8 mouse cellular contexts compared by ENCODE assay signal in the genomic region with DNA sequence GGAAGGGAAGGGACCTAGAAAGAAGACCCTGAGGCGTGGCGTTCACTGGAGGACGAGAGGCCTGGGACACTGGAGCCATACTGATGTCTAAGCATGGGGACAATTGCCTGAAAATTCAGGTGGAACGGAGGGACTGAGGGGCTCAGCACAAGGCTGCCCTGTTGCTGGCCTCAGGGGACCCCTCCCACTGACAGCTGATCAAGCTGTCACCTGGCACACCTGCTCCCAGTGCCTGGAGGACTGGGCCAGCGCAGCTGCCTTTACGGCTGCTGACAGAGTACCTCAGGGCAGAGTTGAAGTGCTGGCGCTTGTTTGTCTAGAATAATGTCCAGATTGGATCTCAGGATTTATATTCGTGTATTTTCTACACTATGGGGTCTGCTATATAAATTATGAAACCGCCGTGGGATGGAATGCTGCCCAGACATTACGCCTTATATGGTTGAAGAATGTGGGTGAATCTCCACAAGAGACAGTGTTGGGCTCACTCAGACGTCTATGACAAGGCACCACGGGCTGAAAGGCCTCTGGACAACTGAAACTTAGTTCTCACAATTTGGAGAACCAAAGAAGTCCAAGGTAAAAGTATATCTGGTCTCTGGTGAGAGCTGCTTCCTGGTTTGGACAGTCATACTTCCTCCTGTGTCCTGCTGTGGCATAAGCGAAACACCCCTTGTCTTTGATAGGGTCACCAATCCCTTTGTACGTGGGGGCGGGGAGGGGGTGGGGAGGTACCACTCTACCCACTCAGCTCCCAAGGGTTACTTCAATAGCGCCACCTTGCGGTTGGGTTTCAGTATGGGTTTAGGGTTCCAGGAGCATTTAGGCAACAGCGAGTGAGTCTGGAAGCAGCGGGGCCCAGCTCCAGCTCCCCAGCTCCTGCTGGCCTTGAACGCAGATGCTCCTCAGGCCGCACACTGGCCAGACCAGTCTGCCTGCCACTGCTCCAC. TPM values are rescaled to one million over a fixed set of nuclear protein-coding genes. Genes with fewer than 3 reads are reported as not detected.
DNase-seq lines count a peak whose midpoint lies in the region; ATAC-seq and TF ChIP-seq lines count a peak whose summit lies in the region.

No protein-coding gene starts in this region.

- no peak overlapping the region for H3K4me2 ChIP-seq in forebrain, embryonic 16.5 days (ENCODE audit: low read length)
- no peak overlapping the region for H3K4me2 ChIP-seq in forebrain, embryonic 14.5 days (ENCODE audit: low read length)
- H3K4me2 ChIP-seq in limb, embryonic 12.5 days, result peak overlapping the region; percentile 21; the same call in 1 of the 2 replicates
- no peak overlapping the region for H3K4me2 ChIP-seq in midbrain, embryonic 14.5 days (ENCODE audit: low read length)
- no peak overlapping the region for H3K4me2 ChIP-seq in stomach, postnatal 0 days (replicated peaks; ENCODE audit: low read depth)

- TF ChIP-seq EP300 in stomach, postnatal 0 days (optimal IDR thresholded peaks at IDR 0.05), result no peak

- 51% methylated on average over 22 of the region's 22 CpGs for WGBS in forebrain, embryonic 10.5 days
- WGBS in forebrain, embryonic 16.5 days, result 56% methylated on average over 22 of the region's 22 CpGs
- 51% methylated on average over 22 of the region's 22 CpGs for WGBS in forebrain, embryonic 14.5 days
- WGBS in limb, embryonic 12.5 days, result 48% methylated on average over 22 of the region's 22 CpGs
- WGBS in midbrain, embryonic 14.5 days, result 46% methylated on average over 22 of the region's 22 CpGs
- WGBS in stomach, postnatal 0 days, result 46% methylated on average over 22 of the region's 22 CpGs

- H3K27ac ChIP-seq in forebrain, embryonic 10.5 days, result no peak overlapping the region
- no peak overlapping the region for H3K27ac ChIP-seq in forebrain, embryonic 16.5 days (ENCODE audit: low read length)
- H3K27ac ChIP-seq in forebrain, embryonic 14.5 days (ENCODE audit: low read depth, low read length), result no peak overlapping the region
- H3K27ac ChIP-seq in limb, embryonic 12.5 days, result no peak overlapping the region
- no peak overlapping the region for H3K27ac ChIP-seq in midbrain, embryonic 14.5 days (replicated peaks; ENCODE audit: low read depth, low read length)
- H3K27ac ChIP-seq in stomach, postnatal 0 days (replicated peaks), result peak overlapping the region; percentile 78

- H3K27me3 ChIP-seq in forebrain, embryonic 10.5 days (ENCODE audit: poor library complexity, severe bottlenecking), result peaks cover 51% of the 10 kb centered on the region
- peaks cover 9% of the 10 kb centered on the region; the same call in 1 of the 2 replicates for H3K27me3 ChIP-seq in forebrain, embryonic 16.5 days (replicated peaks; ENCODE audit: control insufficient read depth, insufficient read depth, low read length)
- peaks cover 9% of the 10 kb centered on the region; the same call in 1 of the 2 replicates for H3K27me3 ChIP-seq in forebrain, embryonic 14.5 days (replicated peaks; ENCODE audit: control insufficient read depth, insufficient read depth, low read length)
- H3K27me3 ChIP-seq in limb, embryonic 12.5 days, result peaks cover 36% of the 10 kb centered on the region
- no peaks in the 10 kb centered on the region for H3K27me3 ChIP-seq in midbrain, embryonic 14.5 days (ENCODE audit: control insufficient read depth, insufficient read depth, low read length)
- H3K27me3 ChIP-seq in stomach, postnatal 0 days (ENCODE audit: control insufficient read depth, insufficient read depth, low read length), result no peaks in the 10 kb centered on the region

- no peak for ATAC-seq in forebrain, embryonic 16.5 days
- ATAC-seq in forebrain, embryonic 14.5 days, result no peak
- peak; percentile 39 for ATAC-seq in inflammation-experienced regulatory T-cells, adult 6 months
- no peak; the same call in 1 of the 2 replicates for ATAC-seq in limb, embryonic 12.5 days (ENCODE audit: insufficient number of reproducible peaks, insufficient read depth, low FRiP score, low TSS enrichment, low read depth)
- ATAC-seq in midbrain, embryonic 14.5 days (ENCODE audit: low FRiP score, low TSS enrichment), result 0 out of 2 replicates have a peak, but pooled peaks have one; percentile 12
- peak; percentile 33 for ATAC-seq in stomach, postnatal 0 days (ENCODE audit: low FRiP score, low TSS enrichment)

- H3K36me3 ChIP-seq in forebrain, embryonic 10.5 days (replicated peaks), result no peaks in the 10 kb centered on the region
- no peaks in the 10 kb centered on the region for H3K36me3 ChIP-seq in forebrain, embryonic 16.5 days (ENCODE audit: control insufficient read depth, insufficient read depth)
- no peaks in the 10 kb centered on the region for H3K36me3 ChIP-seq in forebrain, embryonic 14.5 days (ENCODE audit: control insufficient read depth, insufficient read depth, low read length)
- H3K36me3 ChIP-seq in limb, embryonic 12.5 days, result no peaks in the 10 kb centered on the region
- no peaks in the 10 kb centered on the region for H3K36me3 ChIP-seq in midbrain, embryonic 14.5 days (ENCODE audit: control insufficient read depth, insufficient read depth, low read length)
- no peaks in the 10 kb centered on the region for H3K36me3 ChIP-seq in stomach, postnatal 0 days (ENCODE audit: control insufficient read depth, insufficient read depth, low read length)

- peaks cover 35% of the 10 kb centered on the region for H3K4me1 ChIP-seq in forebrain, embryonic 10.5 days
- H3K4me1 ChIP-seq in forebrain, embryonic 16.5 days (replicated peaks; ENCODE audit: control insufficient read depth, insufficient read depth, low read length), result peaks cover 9% of the 10 kb centered on the region
- peaks cover 2% of the 10 kb centered on the region; the same call in 1 of the 2 replicates for H3K4me1 ChIP-seq in forebrain, embryonic 14.5 days (ENCODE audit: control insufficient read depth, insufficient read depth, low read length)
- peaks cover 10% of the 10 kb centered on the region for H3K4me1 ChIP-seq in limb, embryonic 12.5 days (replicated peaks)
- H3K4me1 ChIP-seq in midbrain, embryonic 14.5 days (ENCODE audit: control insufficient read depth, insufficient read depth, low read length), result peaks cover 9% of the 10 kb centered on the region; the same call in 1 of the 2 replicates
- 0 out of 2 replicates have a peak, but pooled peaks cover 5% of the 10 kb centered on the region for H3K4me1 ChIP-seq in stomach, postnatal 0 days (replicated peaks; ENCODE audit: control insufficient read depth, insufficient read depth)

- TF ChIP-seq CTCF in stomach, postnatal 0 days (IDR thresholded peaks at IDR 0.05; ENCODE audit: low read depth), result peak; percentile 73

- no peaks in the 10 kb centered on the region for H3K9me3 ChIP-seq in forebrain, embryonic 10.5 days
- no peaks in the 10 kb centered on the region for H3K9me3 ChIP-seq in forebrain, embryonic 16.5 days (ENCODE audit: control insufficient read depth, low read length)
- no peaks in the 10 kb centered on the region for H3K9me3 ChIP-seq in forebrain, embryonic 14.5 days (replicated peaks; ENCODE audit: control insufficient read depth, low read length)
- H3K9me3 ChIP-seq in limb, embryonic 12.5 days, result no peaks in the 10 kb centered on the region
- no peaks in the 10 kb centered on the region for H3K9me3 ChIP-seq in midbrain, embryonic 14.5 days (ENCODE audit: control insufficient read depth, low read length)
- H3K9me3 ChIP-seq in stomach, postnatal 0 days (ENCODE audit: control insufficient read depth, low read length), result no peaks in the 10 kb centered on the region

- H3K9ac ChIP-seq in forebrain, embryonic 16.5 days (replicated peaks; ENCODE audit: low read depth, low read length), result no peak overlapping the region
- H3K9ac ChIP-seq in forebrain, embryonic 14.5 days (ENCODE audit: low read length), result no peak overlapping the region
- H3K9ac ChIP-seq in limb, embryonic 12.5 days (replicated peaks), result no peak overlapping the region
- no peak overlapping the region for H3K9ac ChIP-seq in midbrain, embryonic 14.5 days (replicated peaks; ENCODE audit: low read length)
- no peak overlapping the region for H3K9ac ChIP-seq in stomach, postnatal 0 days (ENCODE audit: low read length)

- peak; percentile 52 for DNase-seq in forebrain, embryonic 10.5 days (ENCODE audit: extremely low spot score, low spot score)
- DNase-seq in adrenal gland, adult (ENCODE audit: inconsistent age in 2 of 2, low spot score in 1 of 2), result peak; percentile 75 to 90
- DNase-seq in forebrain, embryonic 14.5 days (ENCODE audit: low spot score), result peak; percentile 56
- DNase-seq in midbrain, embryonic 14.5 days, result peak; percentile 50
- DNase-seq in stomach, postnatal 0 days (ENCODE audit: low spot score), result peak; percentile 68

- H3K4me3 ChIP-seq in forebrain, embryonic 10.5 days, result no peak overlapping the region
- no peak overlapping the region for H3K4me3 ChIP-seq in forebrain, embryonic 16.5 days (replicated peaks; ENCODE audit: low read length)
- H3K4me3 ChIP-seq in forebrain, embryonic 14.5 days (ENCODE audit: low read depth, low read length), result no peak overlapping the region
- no peak overlapping the region for H3K4me3 ChIP-seq in limb, embryonic 12.5 days (replicated peaks)
- H3K4me3 ChIP-seq in midbrain, embryonic 14.5 days (replicated peaks; ENCODE audit: low read depth, low read length), result no peak overlapping the region
- H3K4me3 ChIP-seq in stomach, postnatal 0 days (ENCODE audit: low read depth, low read length), result no peak overlapping the region

RNA-seq across cellular contexts. Expression of a gene that starts 27.0 kb away (rescaled TPM):
- polyA plus RNA-seq in forebrain, embryonic 10.5 days (2016; fragmentation: Nextera tagmentation; extraction: Ambion mirVana), result 32.1 and 36.4 TPM in 2 replicates
- 195 and 201 TPM in 2 replicates for polyA plus RNA-seq in forebrain, embryonic 16.5 days (2015; fragmentation: Nextera tagmentation; extraction: Ambion mirVana)
- 117 and 162 TPM in 2 replicates for polyA plus RNA-seq in forebrain, embryonic 14.5 days (2014; fragmentation: Nextera tagmentation; extraction: Ambion mirVana)
- polyA plus RNA-seq in inflammation-experienced regulatory T-cells, adult 6 months (2017; shearing (Covaris generic)), result 1 to 10 TPM; 3.1 to 5.0 (median 4.8) TPM
- 17.8 and 18.5 TPM in 2 replicates for polyA plus RNA-seq in limb, embryonic 12.5 days (2016; fragmentation: Nextera tagmentation; extraction: Ambion mirVana)
- polyA plus RNA-seq in midbrain, embryonic 14.5 days (2014; fragmentation: Nextera tagmentation; extraction: Ambion mirVana), result 144 and 154 TPM in 2 replicates
- polyA plus RNA-seq in stomach, postnatal 0 days (2015; fragmentation: Nextera tagmentation; extraction: Ambion mirVana), result 30.0 and 30.7 TPM in 2 replicates

Comparison
In these comparisons a context has a peak if more than half of its experiments do, and no peak if none do; other contexts are left out.
1. ATAC-seq: peak in inflammation-experienced regulatory T-cells, adult 6 months (single experiment), midbrain, embryonic 14.5 days (single experiment) and stomach, postnatal 0 days (single experiment); none in forebrain, embryonic 16.5 days (single experiment), forebrain, embryonic 14.5 days (single experiment) and limb, embryonic 12.5 days (single experiment).
2. Peak in every context shown above with its lines, with median percentiles within 50 percentile points of each other: DNase-seq.